In the genomic region with DNA sequence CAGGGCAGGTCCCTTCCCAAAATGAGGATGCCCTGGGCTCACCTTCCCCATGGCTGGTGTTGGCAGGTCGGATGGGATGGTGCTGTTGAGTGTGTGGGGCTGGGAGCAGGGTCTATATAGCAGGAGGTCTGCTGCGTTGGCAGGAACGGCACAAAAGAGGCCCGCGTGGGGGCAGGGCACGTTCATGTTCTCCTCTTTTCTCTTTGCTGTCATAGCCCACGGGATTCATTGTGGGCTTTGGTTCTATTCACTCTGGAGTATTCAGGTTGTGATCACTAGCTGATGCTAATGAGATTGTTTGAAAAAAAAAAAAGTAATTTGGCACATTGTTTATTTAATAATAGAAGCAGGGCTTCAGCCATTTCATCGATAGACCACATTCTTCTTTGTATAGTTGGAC, we compare ENCODE assay signal across 27 mouse cellular contexts. TPM values are rescaled to one million over a fixed set of nuclear protein-coding genes. Genes with fewer than 3 reads are reported as not detected.
"Had no signal": no experiment of that assay in that cellular context is flagged by ENCODE, and none has a peak within 500 bp of the region (broad histone marks: within the 10 kb centered on the region; RNA-seq: fewer than 3 reads in every experiment).

A gene (minus strand): TSS at position 101 of the 400 bp plus-strand sequence.

- ATAC-seq: midbrain, embryonic 16.5 days had no signal

- H3K36me3 ChIP-seq: midbrain, embryonic 10.5 days; midbrain, embryonic 12.5 days; neural tube, embryonic 13.5 days; neural tube, embryonic 15.5 days had no signal

- H3K4me1 ChIP-seq: midbrain, embryonic 10.5 days; midbrain, embryonic 12.5 days; neural tube, embryonic 13.5 days; neural tube, embryonic 15.5 days had no signal

- H3K27me3 ChIP-seq: midbrain, embryonic 12.5 days; neural tube, embryonic 13.5 days; neural tube, embryonic 15.5 days had no signal

- H3K27ac ChIP-seq: midbrain, embryonic 10.5 days; midbrain, embryonic 12.5 days; neural tube, embryonic 13.5 days; neural tube, embryonic 15.5 days had no signal

- DNase-seq: lung, adult 18-20 months; lung, embryonic 14.5 days; lung, postnatal 10 days; lung, postnatal 4 days; midbrain, embryonic 14.5 days; retina, postnatal 1 day; right cerebral cortex, adult 18-20 months; right cerebral cortex, postnatal 25 days; right cerebral cortex, postnatal 4 days; spleen, adult 18-20 months; thymus, adult 18-20 months; thymus, postnatal 14 days; thymus, postnatal 36 days had no signal

- H3K4me2 ChIP-seq: lung, embryonic 14.5 days; midbrain, embryonic 12.5 days; neural tube, embryonic 13.5 days; neural tube, embryonic 15.5 days had no signal

- H3K9me3 ChIP-seq: midbrain, embryonic 10.5 days; midbrain, embryonic 12.5 days; neural tube, embryonic 13.5 days; neural tube, embryonic 15.5 days had no signal

- H3K9ac ChIP-seq: lung, embryonic 14.5 days; midbrain, embryonic 12.5 days; neural tube, embryonic 13.5 days; neural tube, embryonic 15.5 days had no signal

- H3K4me3 ChIP-seq: midbrain, embryonic 10.5 days; midbrain, embryonic 12.5 days; myocyte; neural tube, embryonic 13.5 days; neural tube, embryonic 15.5 days had no signal

RNA-seq across cellular contexts. Expression of the gene that starts here (rescaled TPM):
- total RNA-seq: megakaryocyte, adult 5-6 weeks; megakaryocyte-erythroid progenitor cell, adult 5-6 weeks had no signal
- polyA plus RNA-seq: lung, embryonic 14.5 days; lung, embryonic 16.5 days; midbrain, embryonic 10.5 days; midbrain, embryonic 12.5 days; midbrain, embryonic 14.5 days; myocyte; neural tube, embryonic 11.5 days; neural tube, embryonic 13.5 days; neural tube, embryonic 15.5 days; small intestine, adult 2 months; stomach, embryonic 14.5 days; stomach, embryonic 16.5 days; thymus, postnatal 0 days had no signal
